Mouse (Mus musculus): ENCODE measurements around the gene Myo6.

DNA sequence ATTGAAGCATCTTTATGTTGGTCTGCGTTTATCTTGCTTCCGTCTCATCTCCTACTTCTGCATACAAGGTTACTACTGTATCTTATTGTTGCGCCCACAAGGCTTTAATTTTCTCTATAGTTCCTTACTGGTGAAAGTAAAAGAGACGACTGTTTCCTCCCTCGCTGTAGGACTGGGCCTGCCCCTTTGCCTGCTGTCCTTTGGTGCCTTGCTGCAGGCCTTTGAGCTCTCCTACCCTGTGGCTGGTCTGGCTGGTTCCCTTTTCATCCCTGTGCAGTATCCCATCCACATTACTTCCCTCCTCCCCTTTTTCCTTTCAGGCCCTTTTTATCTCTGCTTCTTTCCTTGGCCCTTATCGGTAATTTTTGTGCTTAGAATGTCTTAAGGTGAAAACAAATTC lies 29.6 kb downstream of the Myo6 start:
- no peak for TF ChIP-seq POLR2A (IDR thresholded peaks at IDR 0.05; ENCODE audit: borderline replicate concordance, insufficient read depth, low read length)
- TF ChIP-seq CTCF (IDR thresholded peaks at IDR 0.05; ENCODE audit: borderline replicate concordance, insufficient read depth, low read depth, low read length): no peak

All from cerebellum, adult 2 months (tissue).